Mouse (Mus musculus): ENCODE results near the gene Morn1.
"Not testable (repeated sequence)": the region's sequence is repeated elsewhere in the genome, so short reads cannot be mapped to it uniquely, and the experiment has no call there.

The Morn1 gene

DNA sequence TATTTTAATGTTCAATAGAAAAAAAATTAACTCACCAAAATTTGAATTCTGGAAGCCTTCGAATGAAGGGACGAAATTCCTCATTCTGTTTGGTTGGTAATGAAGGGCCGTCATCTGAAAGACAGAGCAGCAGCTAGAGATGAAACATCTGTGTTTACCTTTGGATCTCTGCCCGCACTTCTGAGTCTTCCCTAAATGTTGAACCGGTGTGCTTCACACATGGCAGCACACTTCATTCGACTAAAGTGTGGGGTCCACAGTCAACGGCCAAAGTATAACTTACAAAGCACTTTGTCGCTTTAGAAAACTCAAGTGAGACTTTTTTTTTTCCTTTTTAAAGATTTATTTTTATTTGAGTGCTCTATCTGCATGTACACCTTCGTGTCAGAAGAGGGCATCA lies 9.7 kb upstream of the Morn1 start:
- no peak for DNase-seq (ENCODE audit: extremely low read depth, low read depth)

- not testable (repeated sequence) for DNase-seq (ENCODE audit: extremely low read depth, low read depth)
These were observed 7.6 kb upstream of the Morn1 start for GRCm38 (mm10) chr4:155078808-155079207.

DNA sequence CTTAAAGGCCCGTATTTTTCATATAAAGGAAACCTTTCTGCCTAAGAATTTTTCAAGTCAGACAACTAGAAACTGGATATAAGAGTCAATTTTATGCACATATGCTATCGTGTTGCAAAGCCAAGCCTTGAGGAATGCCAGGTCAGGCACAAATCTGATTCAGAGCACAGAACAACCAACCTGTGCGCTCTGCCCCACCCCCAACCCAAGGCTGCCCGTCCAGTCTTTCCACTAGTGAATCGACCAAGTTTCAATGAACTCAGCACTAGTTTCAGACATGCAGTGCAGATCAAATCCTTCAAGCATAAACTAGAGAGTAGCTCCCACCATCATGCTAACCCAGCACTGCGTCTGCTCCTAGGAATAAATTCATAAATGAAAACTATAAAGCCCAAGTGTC lies 6.7 kb upstream of the Morn1 start:
- no peak for DNase-seq (ENCODE audit: extremely low read depth, low read depth)

DNA sequence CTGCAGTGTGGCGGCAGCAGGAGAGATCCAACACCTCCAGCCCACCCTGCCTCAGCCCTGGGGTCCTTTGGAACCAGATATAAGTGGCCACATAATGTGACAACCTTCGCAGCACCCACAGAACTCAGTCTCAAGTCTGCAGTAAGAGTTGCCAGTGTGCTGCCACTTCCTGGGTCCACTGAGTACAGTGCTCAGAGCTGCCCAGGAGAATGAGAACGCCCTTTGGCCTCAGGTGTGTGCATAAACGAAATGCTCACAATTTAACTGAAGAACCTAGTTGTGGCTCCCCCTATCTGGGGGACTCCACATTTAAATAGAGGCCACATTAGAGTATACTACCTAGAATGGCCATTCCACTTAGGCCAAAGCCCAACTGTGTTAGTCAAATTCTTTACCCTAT lies 2.8 kb upstream of the Morn1 start:
- no peak for DNase-seq (ENCODE audit: extremely low read depth, low read depth)

DNA sequence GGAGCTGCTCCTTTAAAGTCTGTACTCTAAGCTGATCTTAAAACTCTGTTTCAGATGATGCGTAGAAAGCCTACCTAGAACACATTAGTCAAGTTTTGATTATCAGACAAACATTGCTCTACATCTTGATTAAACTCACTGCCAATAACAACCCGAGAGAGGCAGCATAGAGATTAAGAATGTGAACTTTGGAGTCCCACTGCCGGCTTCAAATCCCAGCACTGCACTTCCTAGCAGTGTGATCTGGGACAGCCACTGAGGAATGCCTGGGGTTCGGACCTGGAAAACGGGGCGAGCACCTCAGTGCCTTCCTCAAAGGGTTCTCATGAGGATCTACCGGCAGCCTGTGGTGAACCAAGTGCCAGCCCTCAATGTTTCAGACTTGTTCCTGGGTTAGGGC lies 2.0 kb upstream of the Morn1 start:
- DNase-seq (ENCODE audit: extremely low read depth, low read depth) = no peak

GRCm38 (mm10) chr4:155085206-155086107 lies 920 bp upstream of the Morn1 start:
- peak; percentile 48 for DNase-seq (ENCODE audit: extremely low read depth, low read depth)

- DNase-seq (ENCODE audit: extremely low read depth, low read depth) = no peak
These were observed 2.9 kb downstream of the Morn1 start for GRCm38 (mm10) chr4:155089241-155089640.

DNA sequence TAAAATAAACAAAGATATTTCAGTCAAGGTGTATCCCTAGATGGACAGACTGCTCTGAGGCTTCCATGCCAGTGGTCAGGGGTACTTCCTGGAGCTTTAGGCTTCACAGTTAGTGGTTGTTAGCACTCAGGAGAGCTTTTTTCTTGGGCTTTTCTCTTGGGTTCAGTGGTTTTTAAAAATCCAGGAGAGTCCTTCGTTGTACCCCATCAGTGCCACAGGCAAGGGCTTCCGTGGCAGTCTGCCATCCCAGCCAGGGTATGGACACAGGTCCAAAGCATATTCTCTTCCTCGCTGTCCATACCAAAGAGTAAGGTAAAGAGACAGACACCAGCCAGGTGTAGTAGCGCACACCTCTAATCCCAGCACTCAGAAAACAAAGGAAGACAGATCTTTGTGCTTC lies 3.8 kb downstream of the Morn1 start:
- no peak for DNase-seq (ENCODE audit: extremely low read depth, low read depth)

DNA sequence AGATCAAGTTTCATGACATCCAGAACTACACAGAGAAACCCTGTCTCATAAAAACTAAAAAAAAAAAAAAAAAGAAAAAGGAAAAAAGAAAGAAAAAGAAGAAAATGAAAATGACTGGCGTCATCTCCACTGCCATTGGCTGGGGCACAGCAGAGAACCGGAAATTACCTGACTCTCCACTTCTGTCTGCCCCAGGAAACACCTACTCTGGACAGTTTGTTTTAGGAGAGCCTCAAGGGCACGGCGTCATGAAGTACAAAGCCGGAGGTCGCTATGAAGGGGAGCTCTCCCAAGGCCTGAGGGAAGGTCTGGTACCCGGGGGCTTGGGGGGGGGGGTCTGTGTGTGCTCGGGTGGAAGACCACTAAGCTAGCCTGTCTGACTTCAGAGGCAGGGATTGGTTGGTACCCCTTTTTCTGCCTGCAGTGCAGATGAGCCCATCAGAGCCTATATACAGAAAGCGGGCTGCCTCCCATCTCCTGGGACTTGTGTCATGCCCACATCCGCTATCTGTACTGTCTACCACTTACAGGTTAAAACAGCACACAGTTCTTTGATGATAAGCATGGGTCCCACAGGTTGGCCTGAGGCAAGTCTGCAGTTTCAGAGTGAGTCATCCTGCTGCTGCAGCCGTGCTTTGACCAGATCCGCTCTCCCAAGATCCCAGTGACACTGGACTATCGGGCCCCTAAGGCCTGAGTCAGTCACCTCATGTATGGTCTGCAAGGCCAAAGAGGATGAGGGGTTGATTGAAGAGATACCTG lies 4.5 kb downstream of the Morn1 start:
- no peak for DNase-seq (ENCODE audit: extremely low read depth, low read depth)

DNA sequence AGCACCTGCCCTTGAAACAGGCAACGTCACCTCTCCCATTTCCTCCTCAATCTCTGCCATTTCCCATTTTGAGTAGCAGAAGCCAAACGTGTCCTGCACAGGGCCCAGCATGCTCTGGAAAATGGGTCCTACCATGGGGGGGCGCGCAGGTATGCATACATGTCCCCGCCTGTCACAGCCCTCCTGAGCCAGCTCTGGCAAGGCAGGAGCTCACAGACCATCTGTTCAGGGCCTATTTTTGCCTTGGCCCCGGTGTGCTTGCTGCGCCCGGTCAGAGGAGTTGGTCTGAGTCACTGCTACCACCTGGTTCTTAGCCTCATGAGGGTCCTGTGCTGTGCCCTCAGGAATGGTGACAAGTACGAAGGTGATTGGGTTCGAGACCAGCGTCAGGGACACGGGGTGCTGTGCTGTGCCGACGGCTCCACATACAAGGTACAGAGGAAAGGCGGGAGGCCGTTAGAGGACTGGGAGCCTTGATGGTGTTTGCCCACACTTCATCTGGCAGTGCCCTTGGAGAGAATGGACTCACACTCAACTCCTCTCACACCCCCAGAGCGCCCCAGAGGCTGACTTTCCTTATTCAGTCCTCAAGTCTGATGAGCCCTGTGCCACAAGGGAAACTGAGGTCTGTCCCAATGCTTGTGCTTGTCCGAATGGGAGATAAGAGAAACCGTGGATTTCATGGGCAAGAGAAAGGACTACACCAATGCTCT lies 6.5 kb downstream of the Morn1 start:
- no peak for DNase-seq (ENCODE audit: extremely low read depth, low read depth)

- no peak for DNase-seq (ENCODE audit: extremely low read depth, low read depth)
These were observed 7.2 kb downstream of the Morn1 start for GRCm38 (mm10) chr4:155093431-155094149.

- no peak for DNase-seq (ENCODE audit: extremely low read depth, low read depth)
These were observed 8.2 kb downstream of the Morn1 start for GRCm38 (mm10) chr4:155094565-155094964.

- peak; percentile 69 for DNase-seq (ENCODE audit: extremely low read depth, low read depth)
These were observed 9.0 kb downstream of the Morn1 start for GRCm38 (mm10) chr4:155095238-155095900.

DNA sequence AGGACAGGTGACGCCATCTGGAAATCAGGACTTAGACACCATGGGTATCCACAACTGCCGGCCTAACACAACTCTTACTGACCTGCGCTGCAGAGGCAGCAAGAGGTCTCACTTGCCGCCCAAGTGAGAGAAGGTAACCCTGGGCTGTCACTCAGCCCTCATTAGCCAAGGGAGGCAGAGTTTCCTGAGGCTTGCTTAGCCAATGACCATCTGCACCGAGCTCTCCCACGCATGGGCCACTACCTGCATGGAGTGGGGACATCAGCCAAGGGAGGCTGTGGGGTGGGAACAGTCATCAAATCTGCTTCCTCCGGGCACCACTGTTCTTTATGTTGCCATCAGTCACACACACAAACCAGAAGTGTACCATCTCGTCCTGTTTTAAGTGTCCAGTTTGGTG lies 9.6 kb downstream of the Morn1 start:
- DNase-seq (ENCODE audit: extremely low read depth, low read depth) = no peak

GRCm38 (mm10) chr4:155097452-155097851 lies 11.1 kb downstream of the Morn1 start:
- no peak for DNase-seq (ENCODE audit: extremely low read depth, low read depth)

- no peak for DNase-seq (ENCODE audit: extremely low read depth, low read depth)
These were observed 12.2 kb downstream of the Morn1 start for GRCm38 (mm10) chr4:155098572-155098971.

DNA sequence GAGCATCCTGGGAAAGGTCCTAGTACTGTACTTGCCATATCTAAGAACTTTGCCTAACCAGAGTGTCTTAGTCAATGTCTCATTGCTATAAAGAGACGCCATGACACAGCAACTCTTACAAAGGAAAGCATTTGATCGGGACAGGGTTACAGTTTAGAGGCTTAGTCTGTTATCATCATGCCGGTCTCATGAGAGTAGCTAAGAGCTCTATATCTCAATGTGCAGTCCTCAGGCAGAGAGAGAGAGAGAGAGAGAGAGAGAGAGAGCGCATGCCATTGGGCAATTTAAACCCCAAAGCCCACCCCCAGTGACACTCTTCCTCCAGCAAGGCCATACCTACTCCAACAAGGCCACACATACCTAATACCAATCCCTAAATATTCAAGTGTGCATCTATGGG lies 21.5 kb downstream of the Morn1 start:
- peak; percentile 33 for DNase-seq (ENCODE audit: extremely low read depth, low read depth)

DNA sequence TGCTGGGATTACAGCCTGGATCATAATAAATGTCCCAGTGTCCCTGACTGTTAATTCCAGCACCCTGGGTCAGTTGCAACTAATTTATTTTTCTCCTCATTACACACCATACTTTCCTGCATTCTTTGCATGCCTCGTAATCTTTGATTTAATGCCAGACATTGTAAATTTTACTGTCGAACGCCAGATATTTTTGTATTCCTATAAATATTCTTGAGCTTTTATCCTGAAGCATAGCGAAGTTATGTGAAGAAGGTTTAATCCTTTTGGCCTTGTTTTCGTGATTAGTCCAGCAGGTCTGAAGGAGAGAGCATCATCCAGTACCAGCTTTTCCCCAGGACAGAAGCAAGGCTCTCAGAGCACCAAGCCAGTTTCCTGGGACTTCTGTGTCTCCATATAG lies 23.1 kb downstream of the Morn1 start:
- DNase-seq (ENCODE audit: extremely low read depth, low read depth) = no peak

GRCm38 (mm10) chr4:155113766-155114410 lies 27.5 kb downstream of the Morn1 start:
- DNase-seq (ENCODE audit: extremely low read depth, low read depth) = no peak

DNA sequence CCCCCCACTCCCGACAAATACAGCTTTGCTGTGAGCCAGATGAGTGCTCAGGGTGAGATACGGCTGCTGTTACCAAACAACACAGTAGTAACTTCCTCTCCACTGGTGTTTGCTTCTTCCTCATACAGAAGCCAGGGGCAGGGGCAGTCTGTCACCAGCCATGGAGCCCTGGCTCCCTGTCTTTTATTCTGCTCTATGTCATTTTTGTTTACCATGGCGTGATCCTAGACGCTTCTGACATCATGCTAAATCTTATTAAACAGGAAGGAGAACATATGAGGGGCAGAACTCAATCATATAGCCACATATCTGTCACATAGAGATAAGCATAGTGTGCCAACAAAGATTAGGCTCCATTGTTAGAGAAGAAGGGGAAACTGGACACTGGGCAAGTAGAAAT lies 30.2 kb downstream of the Morn1 start:
- peak; percentile 71 for DNase-seq (ENCODE audit: extremely low read depth, low read depth)
